Mouse (Mus musculus) megakaryocyte-erythroid progenitor cell, adult 5-6 weeks (primary cell): Measurements from ENCODE around the gene Phf14. TPM values are rescaled to one million over a fixed set of nuclear protein-coding genes. Genes with fewer than 3 reads are reported as not detected.

Experiments
- total RNA-seq, 2 experiments: library from RNA; stranded (forward) in 1 of 2; stranded (reverse) in 1 of 2; fragments of 200-1000, 215-1000 nt in 1 of 2; fragments of >200 nt in 1 of 2; fragmentation: Nextera tagmentation in 1 of 2; gene quantifications; 2 replicates each; pipeline ENCODE4 v1.2.3; 2014 to 2017

Gene Phf14
- total RNA-seq, 2 experiments from 2014 or later = 96.0 to 115 TPM

Other genes with a start within 250 kb of the Phf14 start
- 526 and 547 TPM in 2 replicates for gene Ndufa4, start 312 bp upstream of the Phf14 start, total RNA-seq (2014; fragmentation: Nextera tagmentation)
- 358 and 362 TPM in 2 replicates for gene Ndufa4, start 312 bp upstream of the Phf14 start, total RNA-seq (2017)